Mouse (Mus musculus): ENCODE results near the gene Myh7b.

Gene Myh7b

GRCm38 (mm10) chr2:155610978-155611377 lies at the start of gene Myh7b:
Gene Myh7b, plus strand, starts transcription at chr2:155611212.
- no peak for DNase-seq (ENCODE audit: low spot score)

GRCm38 (mm10) chr2:155562209-155562608 lies 48.8 kb upstream of the Myh7b start:
- DNase-seq (ENCODE audit: low spot score) = no peak

GRCm38 (mm10) chr2:155562934-155563333 lies 48.1 kb upstream of the Myh7b start:
- DNase-seq (ENCODE audit: low spot score) = no peak

GRCm38 (mm10) chr2:155567751-155568150 lies 43.3 kb upstream of the Myh7b start:
- no peak for DNase-seq (ENCODE audit: low spot score)

GRCm38 (mm10) chr2:155569223-155569807 lies 41.7 kb upstream of the Myh7b start:
- no peak for DNase-seq (ENCODE audit: low spot score)

- DNase-seq (ENCODE audit: low spot score) = no peak
Observed at GRCm38 (mm10) chr2:155573001-155573400, 38.0 kb upstream of the Myh7b start.

GRCm38 (mm10) chr2:155573996-155574395 lies 37.0 kb upstream of the Myh7b start:
- DNase-seq (ENCODE audit: low spot score) = no peak

GRCm38 (mm10) chr2:155574700-155575099 lies 36.3 kb upstream of the Myh7b start:
- no peak for DNase-seq (ENCODE audit: low spot score)

GRCm38 (mm10) chr2:155576656-155577055 lies 34.4 kb upstream of the Myh7b start:
- DNase-seq (ENCODE audit: low spot score) = no peak

GRCm38 (mm10) chr2:155580331-155580730 lies 30.7 kb upstream of the Myh7b start:
- no peak for DNase-seq (ENCODE audit: low spot score)

- no peak for DNase-seq (ENCODE audit: low spot score)
Observed at GRCm38 (mm10) chr2:155582384-155582995, 28.5 kb upstream of the Myh7b start.

- DNase-seq (ENCODE audit: low spot score) = no peak
Observed at GRCm38 (mm10) chr2:155582996-155583395, 28.0 kb upstream of the Myh7b start.

- DNase-seq (ENCODE audit: low spot score) = peak; percentile 74
Observed at GRCm38 (mm10) chr2:155583927-155584530, 27.0 kb upstream of the Myh7b start.

- no peak for DNase-seq (ENCODE audit: low spot score)
Observed at GRCm38 (mm10) chr2:155585082-155585481, 25.9 kb upstream of the Myh7b start.

GRCm38 (mm10) chr2:155585486-155585885 lies 25.5 kb upstream of the Myh7b start:
- no peak for DNase-seq (ENCODE audit: low spot score)

GRCm38 (mm10) chr2:155588136-155588535 lies 22.9 kb upstream of the Myh7b start:
- no peak for DNase-seq (ENCODE audit: low spot score)

- DNase-seq (ENCODE audit: low spot score) = no peak
Observed at GRCm38 (mm10) chr2:155589521-155589920, 21.5 kb upstream of the Myh7b start.

GRCm38 (mm10) chr2:155590876-155591275 lies 20.1 kb upstream of the Myh7b start:
- no peak for DNase-seq (ENCODE audit: low spot score)

- no peak for DNase-seq (ENCODE audit: low spot score)
Observed at GRCm38 (mm10) chr2:155591676-155592075, 19.3 kb upstream of the Myh7b start.

GRCm38 (mm10) chr2:155592137-155592853 lies 18.7 kb upstream of the Myh7b start, which contains the start of gene Gss:
Gene Gss, minus strand, starts transcription at chr2:155592810.
- peak; percentile 100 for DNase-seq (ENCODE audit: low spot score)

GRCm38 (mm10) chr2:155592854-155593283 lies 18.1 kb upstream of the Myh7b start:
- DNase-seq (ENCODE audit: low spot score) = no peak

GRCm38 (mm10) chr2:155595516-155595915 lies 15.5 kb upstream of the Myh7b start:
- DNase-seq (ENCODE audit: low spot score) = no peak

GRCm38 (mm10) chr2:155603707-155604106 lies 7.3 kb upstream of the Myh7b start:
- no peak for DNase-seq (ENCODE audit: low spot score)
